ENCODE assay signal across 24 mouse cellular contexts in genomic region chr11:94181694-94182093, GRCm38 (mm10).
"Had no signal": no experiment of that assay in that cellular context is flagged by ENCODE, and none has a peak within 500 bp of the region (broad histone marks: within the 10 kb centered on the region; RNA-seq: fewer than 3 reads in every experiment).

No protein-coding gene starts in this region.

- DNase-seq: gastrocnemius, postnatal 14 days; heart, adult 18-20 months; heart, postnatal 10 days; heart, postnatal 4 days; kidney, adult 18-20 months; kidney, adult 8-10 months; kidney, postnatal 10 days; kidney, postnatal 25 days; kidney, postnatal 4 days; liver had no signal

- H3K9me3 ChIP-seq: heart, embryonic 10.5 days; heart, embryonic 12.5 days; hindbrain, embryonic 10.5 days; hindbrain, embryonic 13.5 days; hindbrain, embryonic 15.5 days; intestine, embryonic 15.5 days; limb, embryonic 10.5 days; limb, embryonic 12.5 days had no signal

- H3K27me3 ChIP-seq: heart, embryonic 12.5 days; hindbrain, embryonic 13.5 days; hindbrain, embryonic 15.5 days; intestine, embryonic 15.5 days; limb, embryonic 12.5 days had no signal

- H3K4me3 ChIP-seq: heart, embryonic 10.5 days; heart, embryonic 12.5 days; hindbrain, embryonic 10.5 days; hindbrain, embryonic 13.5 days; hindbrain, embryonic 15.5 days; intestine, embryonic 15.5 days; layer of hippocampus, adult 2 months; left cerebral cortex, adult 2 months; limb, embryonic 10.5 days; limb, embryonic 12.5 days had no signal

- H3K36me3 ChIP-seq: heart, embryonic 10.5 days; heart, embryonic 12.5 days; hindbrain, embryonic 10.5 days; hindbrain, embryonic 13.5 days; hindbrain, embryonic 15.5 days; intestine, embryonic 15.5 days; limb, embryonic 10.5 days; limb, embryonic 12.5 days had no signal

- H3K4me1 ChIP-seq: hindbrain, embryonic 10.5 days; hindbrain, embryonic 15.5 days; intestine, embryonic 15.5 days; limb, embryonic 12.5 days had no signal

- H3K4me2 ChIP-seq: heart, embryonic 12.5 days; hindbrain, embryonic 13.5 days; hindbrain, embryonic 15.5 days; intestine, embryonic 15.5 days; limb, embryonic 12.5 days; liver, embryonic 11.5 days had no signal

- H3K27ac ChIP-seq: heart, embryonic 10.5 days; hindbrain, embryonic 10.5 days; hindbrain, embryonic 13.5 days; hindbrain, embryonic 15.5 days; hindbrain, postnatal 0 days; intestine, embryonic 15.5 days; layer of hippocampus, adult 2 months; left cerebral cortex, adult 2 months; limb, embryonic 10.5 days; limb, embryonic 12.5 days had no signal

- H3K9ac ChIP-seq: heart, embryonic 12.5 days; hindbrain, embryonic 13.5 days; hindbrain, embryonic 15.5 days; intestine, embryonic 15.5 days; limb, embryonic 12.5 days had no signal

- ATAC-seq: hindbrain, postnatal 0 days; inflammation-experienced regulatory T-cells, adult 6 months; intestine, embryonic 15.5 days; intestine, postnatal 0 days had no signal
